Mouse (Mus musculus) hindbrain, embryonic 15.5 days (tissue): ENCODE measurements around the gene Hoxc8. TPM values are rescaled to one million over a fixed set of nuclear protein-coding genes. Genes with fewer than 3 reads are reported as not detected.

Source experiments
- ATAC-seq: fragments of 200-750 bp; cut with Nextera tagmentation; 2 replicates; pipeline ENCODE4 v1.8.0; 2017; ENCODE audit warnings: low read depth, moderate number of reproducible peaks, moderate TSS enrichment; ENCODE audit not compliant: low FRiP score
- H3K27ac ChIP-seq: fragments of 300-500 bp; sonication (generic); replicated peaks from 2 replicates; pipeline ENCODE4 v1.5.1; 2015; ENCODE audit warnings: mild to moderate bottlenecking, inconsistent platforms
- H3K27me3 ChIP-seq: fragments of 300-500 bp; sonication (generic); 2 replicates; pipeline ENCODE4 v1.6.1; 2015; ENCODE audit warnings: control low read depth, inconsistent platforms
- H3K36me3 ChIP-seq: fragments of 300-500 bp; sonication (generic); 2 replicates; pipeline ENCODE4 v1.6.1; 2015; ENCODE audit warnings: control low read depth, inconsistent platforms
- H3K4me1 ChIP-seq: fragments of 300-500 bp; sonication (generic); replicated peaks from 2 replicates; pipeline ENCODE4 v1.6.1; 2015; ENCODE audit warnings: control low read depth, inconsistent platforms
- H3K4me2 ChIP-seq: fragments of 300-500 bp; sonication (generic); 2 replicates; pipeline ENCODE4 v1.6.1; 2015; ENCODE audit warnings: moderate library complexity, mild to moderate bottlenecking, inconsistent platforms
- H3K4me3 ChIP-seq: fragments of 300-500 bp; sonication (generic); 2 replicates; pipeline ENCODE4 v1.5.1; 2015; ENCODE audit warnings: mild to moderate bottlenecking, inconsistent platforms
- H3K9ac ChIP-seq: fragments of 300-500 bp; sonication (generic); 2 replicates; pipeline ENCODE4 v1.6.1; 2015; ENCODE audit warnings: inconsistent platforms
- H3K9me3 ChIP-seq: fragments of 300-500 bp; sonication (generic); 2 replicates; pipeline ENCODE4 v1.6.1; 2016; ENCODE audit warnings: control low read depth, inconsistent platforms
- WGBS: fragments of 180-500 bp; shearing (Covaris S2); methylation state at CpG from one replicate; pipeline ENCODE4 v1.1.7; 2015; 5-methylcytosine and 5-hydroxymethylcytosine counted together
- polyA plus RNA-seq: library from polyadenylated mRNA; unstranded; fragments of >200 nt; fragmentation: Nextera tagmentation; extraction: Ambion mirVana; gene quantifications from 2 replicates; pipeline ENCODE4 v1.2.1, GENCODE M21; 2015

Gene Hoxc8
- polyA plus RNA-seq, 1 experiment from 2014 or later = 16.6 TPM

DNA sequence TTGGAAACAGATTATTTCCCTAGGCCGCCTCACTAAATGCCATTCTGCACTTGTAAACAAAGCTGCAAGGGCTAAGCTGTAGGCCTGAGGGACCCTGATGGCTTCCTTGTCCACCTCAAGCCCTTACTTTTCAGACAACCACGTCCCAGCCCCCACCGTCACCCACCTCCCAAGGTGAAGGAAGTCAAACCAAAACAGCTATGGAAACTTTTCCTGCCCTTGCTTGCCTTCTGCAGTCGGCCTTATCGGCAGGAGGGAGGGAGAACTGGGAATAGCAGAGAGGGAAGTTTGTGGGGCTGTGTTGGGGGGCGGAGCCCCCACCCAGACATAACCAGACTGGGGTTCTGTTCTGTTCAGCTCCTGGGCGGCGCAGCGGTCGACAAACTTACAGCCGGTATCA lies 1.8 kb downstream of the Hoxc8 start:
- Histone ChIP-seq H3K4me1 (peaks cover 5% of the 10 kb centered on the region), H3K4me3 (no peak overlapping the region), H3K27me3 (peaks cover 94% of the 10 kb centered on the region), H3K27ac (no peak overlapping the region), H3K4me2 (no peak overlapping the region), H3K9me3 (no peaks in the 10 kb centered on the region), H3K9ac (no peak overlapping the region), H3K36me3 (no peaks in the 10 kb centered on the region)
- 1% methylated on average over 11 of the region's 11 CpGs for WGBS
- ATAC-seq = no peak

DNA sequence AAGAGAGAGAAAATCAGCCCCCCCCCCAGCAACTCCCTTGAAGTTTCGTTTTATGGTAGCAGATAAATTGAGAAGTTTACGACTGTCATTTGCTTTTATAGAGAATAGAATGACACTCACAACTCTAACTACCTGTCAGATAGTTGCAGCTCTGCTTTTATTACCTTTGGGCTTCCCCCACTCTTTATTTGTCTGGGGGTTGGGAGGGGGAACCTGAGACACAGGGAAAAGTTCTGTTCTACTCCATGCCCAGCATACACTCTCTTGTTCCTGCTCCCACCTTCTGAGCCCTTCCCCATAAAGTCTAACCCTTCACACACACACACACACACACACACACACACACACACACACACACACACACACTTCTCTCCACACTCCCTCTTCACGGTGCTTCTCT lies 2.5 kb downstream of the Hoxc8 start:
- Histone ChIP-seq H3K27me3 (peaks cover 94% of the 10 kb centered on the region), H3K9me3 (no peaks in the 10 kb centered on the region), H3K4me3 (no peak overlapping the region), H3K4me1 (peaks cover 5% of the 10 kb centered on the region), H3K36me3 (no peaks in the 10 kb centered on the region), H3K27ac (no peak overlapping the region), H3K9ac (no peak overlapping the region), H3K4me2 (no peak overlapping the region)
- WGBS = 1% methylated on average over 3 of the region's 3 CpGs
- ATAC-seq = no peak

DNA sequence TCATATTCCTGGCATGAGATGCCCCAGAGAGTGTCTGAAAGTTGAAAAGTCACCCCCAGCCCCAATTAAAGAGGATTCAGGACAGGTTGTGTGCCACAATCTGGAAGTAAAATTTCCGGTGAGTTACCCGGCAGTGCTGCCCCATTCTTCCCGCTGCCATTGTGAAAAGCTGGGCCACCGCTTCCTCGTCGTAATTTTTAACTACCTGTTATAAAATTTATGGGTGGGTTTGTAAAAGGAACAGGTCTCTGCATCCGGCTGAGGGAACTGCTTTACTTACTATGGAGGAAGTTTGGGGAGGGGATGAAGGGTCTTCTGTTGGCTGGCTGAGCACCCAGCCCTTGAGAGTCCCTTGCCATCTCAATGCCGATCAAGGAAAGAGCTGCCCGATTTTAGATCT lies 6.1 kb downstream of the Hoxc8 start:
- H3K36me3 ChIP-seq = no peaks in the 10 kb centered on the region
- H3K27ac ChIP-seq = no peak overlapping the region
- ATAC-seq = no peak
- no peaks in the 10 kb centered on the region for H3K9me3 ChIP-seq
- WGBS = 3% methylated on average over 9 of the region's 9 CpGs
- no peak overlapping the region for H3K9ac ChIP-seq
- H3K4me3 ChIP-seq = no peak overlapping the region
- peaks cover 95% of the 10 kb centered on the region for H3K27me3 ChIP-seq
- peaks cover 9% of the 10 kb centered on the region for H3K4me1 ChIP-seq
- H3K4me2 ChIP-seq = no peak overlapping the region

DNA sequence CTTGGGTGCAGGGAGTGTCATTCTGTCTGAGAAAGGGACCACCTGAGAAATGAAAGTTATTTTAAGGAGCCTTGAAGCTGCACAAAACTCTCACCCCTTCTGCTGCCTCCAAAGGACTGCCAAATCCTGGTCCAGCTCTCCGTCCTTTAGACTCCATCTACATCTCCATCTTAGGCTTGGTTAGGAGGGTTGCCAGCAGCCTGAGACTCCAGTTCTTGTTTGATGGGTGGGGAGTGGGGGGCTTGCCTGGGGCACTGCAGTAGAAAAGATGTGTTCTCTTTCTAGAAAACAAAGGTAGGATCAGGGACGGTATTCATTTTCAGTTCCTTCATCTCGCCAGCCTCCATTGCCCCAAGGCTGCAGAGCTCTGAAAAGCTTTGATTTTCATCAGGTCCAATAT lies 7.0 kb downstream of the Hoxc8 start:
- no peak for ATAC-seq
- Histone ChIP-seq H3K4me3 (no peak overlapping the region), H3K9me3 (no peaks in the 10 kb centered on the region), H3K4me1 (peaks cover 9% of the 10 kb centered on the region), H3K27ac (no peak overlapping the region), H3K36me3 (no peaks in the 10 kb centered on the region), H3K4me2 (no peak overlapping the region), H3K27me3 (peaks cover 95% of the 10 kb centered on the region), H3K9ac (no peak overlapping the region)
- 1% methylated on average over 3 of the region's 3 CpGs for WGBS

DNA sequence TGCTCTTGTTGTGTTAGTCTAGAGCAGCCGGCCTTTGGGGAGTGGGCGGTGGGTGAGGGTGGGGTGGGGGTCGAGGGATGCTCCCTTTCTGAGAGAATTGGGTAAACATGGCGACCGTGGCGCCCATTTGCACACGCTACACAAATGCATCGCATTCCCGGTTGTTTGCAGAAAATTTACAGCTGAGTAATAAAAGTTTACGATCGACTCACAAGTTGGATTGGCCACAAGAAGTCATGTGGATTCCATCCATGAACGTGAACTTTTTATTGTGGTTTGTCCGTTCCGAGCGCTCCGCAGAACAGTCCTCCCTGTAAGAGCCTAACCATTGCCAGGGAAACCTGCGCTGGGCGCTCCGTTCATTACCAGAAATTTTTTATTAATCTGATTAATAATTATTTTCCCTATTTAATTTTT lies 7.5 kb downstream of the Hoxc8 start, which contains the start of gene Hoxc6:
Hoxc6 (plus strand) TSS at position 319 of the 417 bp plus-strand sequence.
- no peak within 1 kb of the TSS for H3K27ac ChIP-seq
- peak within 1 kb of the TSS; percentile 59 for H3K4me2 ChIP-seq
- no peaks in the 10 kb centered on the region for H3K36me3 ChIP-seq
- peak within 1 kb of the TSS; percentile 35 for H3K4me3 ChIP-seq
- peaks cover 95% of the 10 kb centered on the region for H3K27me3 ChIP-seq
- H3K4me1 ChIP-seq = peaks cover 9% of the 10 kb centered on the region
- 3% methylated on average over 19 of the region's 19 CpGs for WGBS
- H3K9me3 ChIP-seq = no peaks in the 10 kb centered on the region
- ATAC-seq = no peak
- H3K9ac ChIP-seq = no peak within 1 kb of the TSS

DNA sequence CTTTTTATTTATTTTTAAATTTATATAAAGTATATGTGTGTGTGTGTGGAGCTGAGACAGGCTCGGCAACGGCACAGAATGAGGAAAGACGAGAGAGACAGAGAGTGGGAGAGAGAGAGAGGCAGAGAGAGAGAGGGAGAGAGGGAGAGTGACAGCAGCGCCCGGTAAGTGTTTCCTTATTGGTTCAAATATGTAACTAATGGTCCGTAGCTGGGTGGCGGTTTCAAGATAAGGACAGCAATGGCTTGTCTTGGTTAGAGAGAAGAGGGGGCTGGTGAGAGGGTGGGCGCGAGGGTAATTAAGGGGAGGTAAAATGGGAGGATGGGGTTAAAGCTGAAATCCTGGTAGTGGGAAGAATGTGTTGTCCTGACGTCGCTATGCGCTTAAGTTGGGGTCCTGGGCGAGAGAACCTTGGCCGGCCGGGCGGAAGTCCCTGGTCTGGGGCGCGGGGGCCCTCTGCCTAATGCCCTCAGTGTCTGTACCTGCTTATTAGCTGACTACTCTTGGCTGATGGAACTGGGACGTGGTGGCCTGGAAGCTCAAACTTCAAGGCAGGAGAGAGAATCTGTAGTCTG lies 8.3 kb downstream of the Hoxc8 start:
- no peaks in the 10 kb centered on the region for H3K9me3 ChIP-seq
- H3K27ac ChIP-seq = no peak overlapping the region

DNA sequence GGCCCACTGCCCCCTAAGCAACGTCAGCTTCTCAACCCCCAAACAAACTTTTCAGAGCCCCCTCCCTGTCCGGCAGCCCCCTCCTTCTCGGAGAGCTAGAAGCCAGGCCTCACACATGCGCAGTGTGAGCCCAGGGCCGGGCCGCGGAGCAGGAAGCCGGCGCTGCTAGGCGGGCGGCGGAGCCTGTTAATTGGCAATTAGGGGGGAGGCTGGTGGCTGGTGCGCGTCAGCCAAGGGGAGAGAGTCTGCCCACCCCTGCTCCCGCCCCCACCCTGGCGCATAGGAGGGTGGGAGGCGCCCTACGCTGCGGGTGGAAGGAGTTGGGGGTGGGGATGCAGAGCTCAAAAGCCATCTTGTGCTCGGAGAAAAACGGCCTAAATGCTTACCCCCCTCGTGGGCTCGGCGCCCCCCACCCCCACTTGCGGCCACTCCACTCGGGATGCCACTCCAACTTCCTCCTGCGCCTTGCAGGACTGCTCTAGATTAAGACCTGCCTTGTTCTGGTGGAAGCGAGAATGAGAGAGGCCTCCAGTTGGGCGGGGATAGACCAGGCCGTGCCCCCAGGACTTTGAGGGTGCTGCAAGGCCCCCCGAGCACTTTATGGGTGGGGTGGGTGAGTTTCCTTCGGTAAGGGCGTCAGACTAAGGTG lies 8.9 kb downstream of the Hoxc8 start:
- Histone ChIP-seq H3K4me2 (peak overlapping the region; percentile 59), H3K36me3 (no peaks in the 10 kb centered on the region), H3K27me3 (peaks cover 97% of the 10 kb centered on the region), H3K9me3 (no peaks in the 10 kb centered on the region), H3K9ac (no peak overlapping the region), H3K27ac (no peak overlapping the region), H3K4me3 (peak overlapping the region; percentile 35), H3K4me1 (peaks cover 9% of the 10 kb centered on the region)
- peak; percentile 38; the same call in 1 of the 2 replicates for ATAC-seq
- under 1% methylated on average over 22 of the region's 33 CpGs for WGBS

More for the DNA sequence above, 8.3 kb downstream of the Hoxc8 start:
- Histone ChIP-seq H3K4me3 (peak overlapping the region; percentile 35), H3K4me1 (peaks cover 9% of the 10 kb centered on the region), H3K27me3 (peaks cover 96% of the 10 kb centered on the region), H3K36me3 (no peaks in the 10 kb centered on the region), H3K4me2 (peak overlapping the region; percentile 59), H3K9ac (no peak overlapping the region)
- 1% methylated on average over 19 of the region's 19 CpGs for WGBS
- 0 out of 2 replicates have a peak, but pooled peaks have one; percentile 11 for ATAC-seq

DNA sequence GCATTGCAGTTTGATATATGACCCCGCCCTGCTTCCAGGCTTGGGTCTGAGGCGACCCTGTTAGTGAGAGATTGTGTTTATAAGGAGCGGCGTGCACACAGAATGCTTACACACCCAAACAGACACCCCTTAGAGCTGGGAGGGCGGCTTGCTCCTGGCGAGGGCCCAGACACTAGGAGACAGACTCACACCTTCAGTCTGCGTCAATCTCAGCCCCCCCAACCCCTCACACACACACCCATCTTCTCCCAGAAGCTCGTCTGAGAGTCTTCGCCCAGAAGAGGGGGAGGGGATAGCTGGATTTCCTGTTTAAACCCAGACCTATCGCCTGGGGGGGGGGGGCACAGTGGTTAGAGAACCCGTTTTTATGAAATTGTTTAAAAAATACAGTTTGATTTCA lies 9.5 kb downstream of the Hoxc8 start:
- no peak overlapping the region for H3K27ac ChIP-seq

DNA sequence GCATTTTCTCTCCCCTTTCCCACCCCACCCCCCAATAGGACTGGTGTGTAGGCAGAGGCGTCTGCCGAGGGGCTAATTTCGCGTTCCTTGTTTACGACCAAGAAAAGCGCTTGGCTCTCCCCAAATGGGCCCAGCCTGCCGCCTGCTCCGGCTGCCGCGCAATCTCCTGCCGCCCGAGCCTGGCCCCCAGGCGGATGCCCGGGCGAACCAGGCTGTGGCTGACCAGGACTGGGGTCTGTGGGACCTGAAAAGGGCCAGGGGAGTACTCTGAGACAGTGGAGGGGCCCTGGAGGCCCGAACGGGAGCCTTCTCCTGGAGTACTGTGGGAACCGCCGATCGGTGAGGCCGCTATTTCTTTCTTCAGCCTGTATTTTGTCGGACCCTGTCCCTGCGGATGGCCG lies 10.1 kb downstream of the Hoxc8 start:
- peaks cover 9% of the 10 kb centered on the region for H3K4me1 ChIP-seq
- no peaks in the 10 kb centered on the region for H3K36me3 ChIP-seq
- H3K4me3 ChIP-seq = 0 out of 2 replicates have a peak overlapping the region, but pooled peaks have one; percentile 6
- no peak overlapping the region for H3K27ac ChIP-seq
- ATAC-seq = no peak
- H3K27me3 ChIP-seq = peaks cover 97% of the 10 kb centered on the region
- WGBS = 1% methylated on average over 24 of the region's 24 CpGs
- H3K9ac ChIP-seq = no peak overlapping the region
- H3K9me3 ChIP-seq = no peaks in the 10 kb centered on the region
- 0 out of 2 replicates have a peak overlapping the region, but pooled peaks have one; percentile 4 for H3K4me2 ChIP-seq

More for the DNA sequence above, 9.5 kb downstream of the Hoxc8 start:
- peaks cover 9% of the 10 kb centered on the region for H3K4me1 ChIP-seq
- H3K27me3 ChIP-seq = peaks cover 97% of the 10 kb centered on the region
- no peaks in the 10 kb centered on the region for H3K36me3 ChIP-seq
- no peak overlapping the region for H3K4me3 ChIP-seq
- H3K9ac ChIP-seq = no peak overlapping the region
- WGBS = 1% methylated on average over 11 of the region's 11 CpGs
- no peak for ATAC-seq
- no peaks in the 10 kb centered on the region for H3K9me3 ChIP-seq
- no peak overlapping the region for H3K4me2 ChIP-seq

DNA sequence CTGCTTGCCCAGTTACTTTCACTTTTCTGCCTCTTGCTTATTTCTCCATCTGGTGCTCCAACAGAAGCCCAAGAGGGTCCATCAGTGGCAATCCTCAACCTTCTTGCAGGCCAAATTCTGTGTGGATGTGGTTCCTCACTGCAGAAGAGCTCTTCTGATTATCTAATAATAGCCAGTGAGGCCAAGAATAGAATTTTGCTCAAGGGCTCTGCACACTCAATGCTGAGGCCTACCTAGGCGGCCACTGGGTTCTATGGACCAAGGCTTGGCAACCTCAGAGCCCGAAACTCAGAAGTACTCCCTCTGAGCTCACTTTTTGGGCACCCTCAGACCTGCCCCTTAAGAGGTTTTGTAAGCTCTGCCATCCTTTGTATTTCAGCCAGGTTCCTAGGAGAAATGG lies 11.0 kb downstream of the Hoxc8 start:
- Histone ChIP-seq H3K27ac (no peak overlapping the region), H3K9ac (no peak overlapping the region), H3K4me2 (no peak overlapping the region), H3K4me3 (no peak overlapping the region), H3K27me3 (peaks cover 99% of the 10 kb centered on the region), H3K36me3 (no peaks in the 10 kb centered on the region), H3K9me3 (no peaks in the 10 kb centered on the region), H3K4me1 (peaks cover 9% of the 10 kb centered on the region)
- ATAC-seq = no peak
- WGBS = 14% methylated on average over 2 of the region's 2 CpGs

DNA sequence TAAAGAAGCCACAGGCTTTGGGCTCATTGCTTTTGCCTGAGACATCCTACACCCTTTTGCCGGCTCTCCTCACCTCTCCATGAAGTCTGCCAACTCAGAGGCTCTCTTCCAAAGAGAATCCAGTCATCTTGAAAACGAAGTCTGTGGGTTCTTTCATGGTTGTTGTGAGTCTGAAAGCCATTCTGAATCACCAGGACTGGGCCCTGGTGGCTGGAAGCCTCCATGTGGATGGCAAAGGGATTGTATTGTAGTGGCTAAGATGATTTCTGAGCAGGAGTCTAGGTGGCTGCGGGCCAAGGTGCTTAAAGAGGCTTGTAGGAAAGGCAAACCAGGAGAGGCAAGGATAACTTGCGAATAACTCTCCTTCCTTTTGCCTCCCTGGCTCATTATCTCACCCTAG lies 11.7 kb downstream of the Hoxc8 start:
- Histone ChIP-seq H3K27ac (no peak overlapping the region), H3K9me3 (no peaks in the 10 kb centered on the region), H3K4me2 (no peak overlapping the region), H3K9ac (no peak overlapping the region), H3K36me3 (no peaks in the 10 kb centered on the region), H3K27me3 (peaks cover 99% of the 10 kb centered on the region), H3K4me1 (peaks cover 9% of the 10 kb centered on the region), H3K4me3 (no peak overlapping the region)
- 10% methylated on average over 4 of the region's 4 CpGs for WGBS
- no peak for ATAC-seq

DNA sequence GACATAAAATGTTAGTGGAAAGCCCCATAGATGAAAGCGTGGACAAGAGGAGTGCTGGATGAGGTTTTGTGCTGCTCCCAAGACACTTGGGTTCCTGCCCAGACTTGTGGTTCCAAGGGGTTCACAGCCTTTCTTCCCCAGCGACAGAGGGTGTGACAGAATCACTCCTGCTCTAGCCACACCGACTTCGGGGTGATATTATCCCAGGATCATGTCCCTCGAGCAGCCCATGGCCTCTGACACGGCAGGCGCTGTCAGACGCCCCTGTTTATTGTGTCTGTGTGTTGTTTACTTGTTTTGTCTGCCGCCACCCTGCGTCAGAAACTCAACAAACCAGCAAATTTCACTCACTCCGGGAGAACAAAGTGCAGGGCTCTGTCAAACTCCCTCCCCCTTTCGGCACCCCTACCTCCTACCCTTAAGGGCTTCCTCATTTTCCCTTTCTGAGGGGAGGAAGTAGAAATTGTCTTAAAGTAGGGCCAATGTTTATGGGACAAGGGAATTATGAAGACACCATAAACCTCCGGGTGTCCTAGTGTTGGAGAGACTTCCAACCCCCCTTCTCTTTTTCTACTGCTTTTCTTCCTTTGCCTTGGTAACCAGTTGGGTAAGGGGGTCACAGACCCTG lies 12.5 kb downstream of the Hoxc8 start:
- H3K36me3 ChIP-seq = no peaks in the 10 kb centered on the region
- no peaks in the 10 kb centered on the region for H3K9me3 ChIP-seq
- 5% methylated on average over 13 of the region's 13 CpGs for WGBS
- H3K4me3 ChIP-seq = no peak overlapping the region
- H3K27ac ChIP-seq = no peak overlapping the region
- H3K9ac ChIP-seq = no peak overlapping the region
- no peak for ATAC-seq
- H3K4me1 ChIP-seq = peaks cover 9% of the 10 kb centered on the region
- H3K27me3 ChIP-seq = peaks cover 99% of the 10 kb centered on the region
- no peak overlapping the region for H3K4me2 ChIP-seq
